Mouse (Mus musculus) spleen, embryonic (tissue): ENCODE data around the gene Sorcs1.

Experiments
- CTCF ChIA-PET: fragments of 350-600 bp; sonication (Branson Sonifier 250); formaldehyde crosslinking; loops from one replicate; lab custom pipeline; 2022; lab: Charles Lee

Sorcs1 gene

DNA sequence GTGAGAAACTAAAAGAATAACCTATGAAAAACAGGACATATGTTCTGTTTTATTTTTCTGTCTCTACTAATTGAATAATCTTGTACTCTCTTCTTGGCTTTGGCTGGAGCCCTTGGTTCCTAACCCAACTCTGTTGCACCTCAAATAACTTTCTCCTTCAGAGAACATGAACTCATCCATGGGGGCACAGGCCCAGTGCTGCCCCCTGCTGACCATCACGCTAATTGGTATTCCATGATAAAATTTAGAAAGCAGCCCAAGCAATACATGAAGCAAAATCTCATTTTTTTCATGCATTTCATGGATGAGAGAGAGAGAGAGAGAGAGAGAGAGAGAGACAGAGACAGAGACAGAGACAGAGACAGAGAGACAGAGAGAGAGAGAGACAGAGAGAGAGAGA lies 255.5 kb downstream of the Sorcs1 start:
- CTCF ChIA-PET: no interaction called here

DNA sequence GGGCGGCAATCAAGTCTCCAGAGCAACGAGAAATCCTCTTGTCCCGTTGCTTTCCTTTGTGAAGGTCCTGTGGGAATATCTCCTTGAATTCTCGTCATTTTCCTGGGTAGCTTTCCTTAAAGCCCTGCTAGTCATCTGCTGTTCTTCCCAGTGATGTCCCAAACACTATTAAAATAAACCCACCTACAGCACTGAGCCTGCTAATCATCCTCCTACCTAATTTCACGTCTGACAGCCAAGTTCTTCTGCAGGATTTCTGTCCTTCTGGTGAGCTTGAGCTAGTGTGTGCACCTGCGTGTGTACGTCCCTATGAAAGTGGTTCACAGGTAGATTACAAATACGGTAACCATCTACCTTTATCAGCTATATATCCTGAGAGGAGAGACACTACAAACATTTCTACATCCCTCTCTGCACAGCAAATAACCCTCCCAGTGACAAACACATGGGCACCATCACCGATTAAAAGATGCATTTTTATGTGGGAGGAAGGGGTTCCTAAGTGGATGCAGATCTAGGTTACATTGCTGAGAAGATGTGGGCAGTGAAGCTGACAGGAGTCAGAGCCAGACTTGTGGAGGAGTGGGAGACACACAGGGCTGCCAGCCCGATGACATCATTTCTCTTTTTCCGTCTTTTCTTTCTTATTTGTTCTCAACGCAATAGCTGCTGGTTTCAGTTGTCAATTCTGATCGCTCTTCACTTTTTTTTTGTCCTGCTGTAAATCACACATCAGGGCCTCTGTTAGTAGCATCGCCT lies 259.3 kb downstream of the Sorcs1 start:
- CTCF ChIA-PET: no interaction called here

- CTCF ChIA-PET: no interaction called here
These were observed 267.9 kb downstream of the Sorcs1 start for GRCm38 (mm10) chr19:50410561-50410960.

- CTCF ChIA-PET: no interaction called here
These were observed 280.1 kb downstream of the Sorcs1 start for GRCm38 (mm10) chr19:50398341-50398740.

- CTCF ChIA-PET: no interaction called here
These were observed 282.7 kb downstream of the Sorcs1 start for GRCm38 (mm10) chr19:50395731-50396130.

- CTCF ChIA-PET: no interaction called here
These were observed 284.3 kb downstream of the Sorcs1 start for GRCm38 (mm10) chr19:50394101-50394500.

GRCm38 (mm10) chr19:50389925-50390552 lies 288.4 kb downstream of the Sorcs1 start:
- CTCF ChIA-PET: no interaction called here

GRCm38 (mm10) chr19:50378901-50379300 lies 299.5 kb downstream of the Sorcs1 start:
- CTCF ChIA-PET: no interaction called here

DNA sequence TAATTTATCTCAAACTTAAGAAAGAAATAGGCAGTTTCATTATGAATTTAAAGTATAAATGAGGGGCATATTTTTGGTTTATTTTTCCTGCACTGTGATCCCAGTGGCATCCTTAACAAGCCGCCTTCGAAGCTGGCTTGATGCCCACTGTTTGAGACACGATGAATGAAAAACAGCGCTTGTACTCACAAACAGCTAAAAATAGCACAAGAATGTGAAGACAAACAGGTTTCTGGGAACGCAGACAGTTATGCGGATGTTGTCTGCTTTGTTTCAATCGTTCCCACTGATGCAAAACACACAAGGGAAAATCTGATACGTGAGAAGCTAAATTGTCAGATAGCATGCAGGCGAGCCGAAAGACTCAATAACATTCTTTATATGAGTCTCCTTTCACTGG lies 303.7 kb downstream of the Sorcs1 start:
- CTCF ChIA-PET: no interaction called here

DNA sequence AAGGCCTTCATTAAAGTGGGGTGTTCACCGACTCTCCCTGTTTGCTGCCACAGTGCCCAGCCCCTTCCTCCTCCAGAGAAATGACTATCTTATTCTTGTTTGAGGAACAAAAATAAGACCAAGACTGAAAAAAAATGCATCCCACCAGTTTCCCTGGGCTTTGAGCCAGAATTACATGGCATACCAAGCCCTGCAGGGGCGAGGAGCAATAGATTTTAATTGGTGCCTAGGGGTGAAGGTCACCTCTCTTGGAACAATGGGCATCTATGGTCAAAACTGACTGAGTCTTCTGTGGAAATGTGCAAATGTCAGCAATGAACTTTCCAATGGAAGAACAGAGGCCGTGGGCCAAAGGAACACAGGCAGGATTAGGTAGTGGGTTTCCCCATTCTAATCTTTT lies 312.0 kb downstream of the Sorcs1 start:
- CTCF ChIA-PET: no interaction called here

DNA sequence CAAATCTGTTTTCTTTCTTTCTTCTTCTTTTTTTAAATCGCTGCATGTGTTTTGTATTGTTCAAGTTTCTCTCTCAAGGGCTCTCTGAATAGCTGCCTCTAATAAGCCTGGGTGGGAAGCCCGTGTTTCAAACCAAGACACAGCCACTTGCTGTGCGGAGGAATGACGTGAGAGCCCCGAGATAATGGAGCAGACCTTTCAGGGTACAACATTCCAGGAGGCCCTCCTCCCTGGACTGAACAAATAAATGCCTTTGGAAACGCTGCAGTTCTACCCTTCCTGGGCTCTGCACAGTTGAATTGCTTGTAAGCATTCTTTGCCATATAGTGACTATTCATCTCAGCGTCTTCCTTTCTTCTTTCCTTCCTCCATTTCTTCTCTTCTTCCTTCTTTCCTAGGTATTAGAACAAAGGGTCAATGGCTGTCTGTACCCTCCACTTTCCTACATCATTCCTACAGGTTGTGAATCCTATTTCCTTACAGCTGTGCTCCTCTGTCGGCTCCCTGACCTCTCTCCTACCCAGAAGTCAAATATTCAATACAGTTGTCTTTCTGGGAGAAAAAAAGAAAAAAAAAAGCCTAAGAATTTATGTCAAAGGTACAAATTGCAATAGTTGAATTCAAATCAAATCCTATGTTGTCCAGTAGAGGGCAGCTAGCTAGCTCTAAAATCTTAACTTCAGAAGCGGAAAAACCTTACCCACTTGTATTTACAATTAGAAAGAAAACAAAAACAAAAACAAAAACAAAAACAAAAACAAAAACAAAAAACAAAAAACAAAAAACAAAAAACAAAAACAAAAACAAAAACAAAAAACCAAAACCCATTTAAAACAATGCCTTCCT lies 315.6 kb downstream of the Sorcs1 start:
- CTCF ChIA-PET: no interaction called here

GRCm38 (mm10) chr19:50358561-50358960 lies 319.9 kb downstream of the Sorcs1 start:
- CTCF ChIA-PET: no interaction called here

DNA sequence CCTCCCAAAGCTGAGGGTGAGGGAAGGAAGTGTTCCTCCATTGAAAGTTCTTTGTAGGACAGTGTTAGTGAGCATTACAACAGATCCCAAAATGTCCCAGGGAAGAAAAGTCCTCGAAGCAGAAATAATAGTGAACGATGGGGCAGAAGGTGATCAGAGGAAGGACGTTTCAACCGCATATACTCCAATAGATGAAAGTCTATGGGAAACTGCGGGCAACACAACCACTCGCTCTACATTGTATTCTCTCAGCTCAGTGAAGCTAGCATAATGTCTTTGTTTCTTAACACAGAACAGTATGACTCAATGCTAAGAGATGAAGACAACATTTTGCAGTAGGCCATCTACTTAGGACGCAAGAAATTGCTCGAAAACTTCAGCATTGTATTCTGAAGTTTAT lies 339.2 kb downstream of the Sorcs1 start:
- CTCF ChIA-PET: no interaction called here

GRCm38 (mm10) chr19:50336751-50337150 lies 341.7 kb downstream of the Sorcs1 start:
- CTCF ChIA-PET: no interaction called here

GRCm38 (mm10) chr19:50331136-50331535 lies 347.3 kb downstream of the Sorcs1 start:
- CTCF ChIA-PET: no interaction called here

GRCm38 (mm10) chr19:50327804-50328203 lies 350.6 kb downstream of the Sorcs1 start:
- CTCF ChIA-PET: no interaction called here

GRCm38 (mm10) chr19:50326151-50326550 lies 352.3 kb downstream of the Sorcs1 start:
- CTCF ChIA-PET: interaction anchor here (0.6 kb wide), 1 partner anchor 386 kb away, joined by 7 read pairs; no protein-coding TSS in a partner anchor

- CTCF ChIA-PET: interaction anchor here (0.6 kb wide), 1 partner anchor 386 kb away, joined by 7 read pairs; no protein-coding TSS in a partner anchor
These were observed 352.8 kb downstream of the Sorcs1 start for GRCm38 (mm10) chr19:50325686-50326085.

- CTCF ChIA-PET: no interaction called here
These were observed 371.4 kb downstream of the Sorcs1 start for GRCm38 (mm10) chr19:50307046-50307445.

- CTCF ChIA-PET: no interaction called here
These were observed 384.2 kb downstream of the Sorcs1 start for GRCm38 (mm10) chr19:50294205-50294604.

DNA sequence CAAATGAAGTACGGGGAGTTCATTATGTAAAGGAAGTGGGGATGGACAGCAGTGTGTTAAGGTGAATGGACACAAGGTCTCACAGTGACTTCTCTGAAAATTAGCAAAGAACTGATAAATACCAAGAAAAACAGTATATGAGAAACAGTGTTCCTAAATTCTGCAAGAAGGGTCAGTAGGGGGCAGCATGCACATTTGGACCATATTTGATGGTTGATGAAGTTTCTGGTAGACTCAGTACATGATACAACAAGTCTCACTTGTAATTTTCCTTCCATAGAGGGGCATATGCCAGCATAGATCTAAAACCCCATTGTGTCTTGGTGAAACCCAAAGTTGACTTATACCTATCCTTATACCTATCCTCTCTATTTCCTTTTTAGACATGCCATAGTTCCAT lies 414.0 kb downstream of the Sorcs1 start:
- CTCF ChIA-PET: no interaction called here

- CTCF ChIA-PET: no interaction called here
These were observed 419.6 kb downstream of the Sorcs1 start for GRCm38 (mm10) chr19:50258718-50259413.
